Mouse (Mus musculus) MEL (cell line): Measurements from ENCODE around the gene Pakap.

Experiments
- CHD1 ChIP-seq: IDR thresholded peaks from 2 replicates; pipeline ENCODE4 v1.6.1; 2012; ENCODE audit warnings: low read depth, mild to moderate bottlenecking, inconsistent platforms, low read length, improper control_type of control experiment
- CTCF ChIP-seq, 3 experiments: IDR thresholded peaks in 2 of 3; conservative IDR thresholded peaks in 1 of 3; 2 replicates each; pipeline ENCODE4 v1.5.1; 2011 to 2012; ENCODE audit warnings: low read length in 3 of 3, low read depth in 2 of 3, mild to moderate bottlenecking in 2 of 3, improper control_type of control experiment in 1 of 3, inconsistent platforms in 1 of 3, mixed read lengths in 1 of 3, moderate library complexity in 1 of 3; ENCODE audit not compliant: control insufficient read depth in 1 of 3, insufficient read depth in 1 of 3, poor library complexity in 1 of 3, severe bottlenecking in 1 of 3
- EP300 ChIP-seq, 2 experiments: IDR thresholded peaks; 2 replicates each; pipeline ENCODE4 v1.6.1; 2011; ENCODE audit warnings: improper control_type of control experiment in 2 of 2, low read length in 2 of 2, low read depth in 1 of 2, mild to moderate bottlenecking in 1 of 2
- HCFC1 ChIP-seq: IDR thresholded peaks from 2 replicates; pipeline ENCODE4 v1.6.1; 2012; ENCODE audit warnings: low read depth, mild to moderate bottlenecking, inconsistent platforms, low read length, improper control_type of control experiment, moderate library complexity
- MAFK ChIP-seq: IDR thresholded peaks from 2 replicates; pipeline ENCODE4 v1.6.1; 2011; ENCODE audit warnings: low read depth, mild to moderate bottlenecking, low read length, improper control_type of control experiment, borderline replicate concordance
- MAZ ChIP-seq: IDR thresholded peaks from 2 replicates; pipeline ENCODE4 v1.6.1; 2012; ENCODE audit warnings: low read depth, mild to moderate bottlenecking, inconsistent platforms, low read length, improper control_type of control experiment
- MYC ChIP-seq: IDR thresholded peaks from 2 replicates; pipeline ENCODE4 v1.6.1; 2011; ENCODE audit warnings: low read depth, mild to moderate bottlenecking, low read length, improper control_type of control experiment, moderate library complexity
- USF1 ChIP-seq: IDR thresholded peaks from 2 replicates; pipeline ENCODE4 v1.6.1; 2014; ENCODE audit warnings: low read depth, mild to moderate bottlenecking, inconsistent platforms, low read length, improper control_type of control experiment, moderate library complexity
- ZC3H11A ChIP-seq: IDR thresholded peaks from 2 replicates; pipeline ENCODE4 v1.6.1; 2012; ENCODE audit warnings: low read depth, mild to moderate bottlenecking, inconsistent platforms, low read length, improper control_type of control experiment
- ZKSCAN1 ChIP-seq: IDR thresholded peaks from 2 replicates; pipeline ENCODE4 v1.6.1; 2012; ENCODE audit warnings: low read depth, mild to moderate bottlenecking, inconsistent platforms, low read length, improper control_type of control experiment, moderate library complexity
- ZMIZ1 ChIP-seq: IDR thresholded peaks from 2 replicates; pipeline ENCODE4 v1.6.1; 2012; ENCODE audit warnings: low read depth, mild to moderate bottlenecking, inconsistent platforms, low read length, improper control_type of control experiment, moderate library complexity

DNA sequence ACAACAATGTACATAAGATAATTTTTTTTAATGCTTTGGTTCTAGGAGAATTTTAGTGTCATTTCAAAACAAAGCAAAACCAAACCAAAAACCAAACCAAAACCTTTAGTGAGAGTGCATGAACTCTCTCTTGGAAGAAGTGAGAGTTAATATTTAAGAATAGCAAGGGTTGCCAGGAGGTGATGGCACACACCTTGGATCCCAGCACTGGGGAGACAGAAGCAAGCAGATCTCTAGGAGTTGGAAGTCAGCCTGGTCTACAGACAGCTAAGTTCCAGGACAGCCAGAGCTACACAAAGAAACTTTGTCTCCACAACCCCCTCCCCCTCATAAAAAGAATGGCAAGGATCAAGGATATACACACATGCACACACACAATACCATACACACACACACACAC is 345.0 kb downstream of the Pakap start:
- TF ChIP-seq MYC: no peak
- TF ChIP-seq CTCF (IDR thresholded peaks at IDR 0.05 in 2 of 3, conservative IDR thresholded peaks at IDR 0.05 in 1 of 3; ENCODE audit: control insufficient read depth in 1 of 3, insufficient read depth in 1 of 3, low read depth in 2 of 3, low read length in 3 of 3, poor library complexity in 1 of 3, severe bottlenecking in 1 of 3): no peak
- no peak for TF ChIP-seq HCFC1
- no peak for TF ChIP-seq USF1
- TF ChIP-seq ZC3H11A: no peak
- no peak for TF ChIP-seq ZKSCAN1
- TF ChIP-seq ZMIZ1: no peak
- TF ChIP-seq CHD1: no peak
- no peak for TF ChIP-seq EP300 (IDR thresholded peaks at IDR 0.05; ENCODE audit: low read depth in 1 of 2, low read length in 2 of 2)
- TF ChIP-seq MAFK: no peak
- no peak for TF ChIP-seq MAZ
